Comparison of ENCODE assay signal across 20 mouse cellular contexts in the genomic region with DNA sequence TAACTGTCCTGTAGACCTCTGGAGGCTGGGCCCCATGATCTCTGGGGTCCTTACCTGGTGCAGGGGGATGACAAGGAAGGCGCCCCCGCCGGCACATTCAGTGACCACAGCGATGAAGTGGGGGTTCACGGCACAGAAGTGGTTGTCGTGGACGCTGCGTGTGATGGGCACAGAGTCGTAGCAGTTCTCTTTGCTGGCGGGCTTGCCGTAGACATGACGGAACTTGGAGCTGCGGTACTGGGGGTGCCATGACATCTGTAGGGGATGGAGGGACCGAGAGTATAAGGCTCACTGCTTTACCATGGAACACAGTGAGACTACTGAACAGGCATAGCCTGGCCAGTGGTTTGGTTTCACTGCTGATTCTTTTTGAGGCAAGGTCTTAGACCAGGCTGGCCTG. TPM values are rescaled to one million over a fixed set of nuclear protein-coding genes. Genes with fewer than 3 reads are reported as not detected.
DNase-seq lines count a peak whose midpoint lies in the region; ATAC-seq and TF ChIP-seq lines count a peak whose summit lies in the region.
"Had no signal": no experiment of that assay in that cellular context is flagged by ENCODE, and none has a peak within 500 bp of the region (broad histone marks: within the 10 kb centered on the region; RNA-seq: fewer than 3 reads in every experiment).

No protein-coding gene starts in this region.

- no peaks in the 10 kb centered on the region for H3K9me3 ChIP-seq in heart, embryonic 11.5 days (replicated peaks; ENCODE audit: control insufficient read depth, low read length)
- H3K9me3 ChIP-seq: embryonic facial prominence, embryonic 15.5 days; forebrain, embryonic 10.5 days; heart, embryonic 12.5 days; hindbrain, embryonic 15.5 days had no signal

- TF ChIP-seq CTCF in cerebellum, adult 2 months (IDR thresholded peaks at IDR 0.05; ENCODE audit: borderline replicate concordance, insufficient read depth, low read depth, low read length): no peak

- 95% methylated on average over 14 of the region's 14 CpGs for WGBS in cerebellum, adult 2 months
- WGBS in heart, embryonic 11.5 days (ENCODE audit: insufficient replicate concordance): 94% methylated on average over 14 of the region's 14 CpGs

- no peak for TF ChIP-seq POLR2A in cerebellum, adult 2 months (IDR thresholded peaks at IDR 0.05; ENCODE audit: borderline replicate concordance, insufficient read depth, low read length)

- peaks cover 13% of the 10 kb centered on the region for H3K4me1 ChIP-seq in cerebellum, adult 2 months (ENCODE audit: control insufficient read depth, insufficient read depth, low read length)
- H3K4me1 ChIP-seq in heart, embryonic 11.5 days (ENCODE audit: control insufficient read depth, insufficient read depth, low read length): no peaks in the 10 kb centered on the region
- H3K4me1 ChIP-seq: embryonic facial prominence, embryonic 15.5 days; hindbrain, embryonic 15.5 days had no signal

- H3K36me3 ChIP-seq in heart, embryonic 11.5 days (ENCODE audit: control insufficient read depth, insufficient read depth, low read length): no peaks in the 10 kb centered on the region
- H3K36me3 ChIP-seq: embryonic facial prominence, embryonic 15.5 days; forebrain, embryonic 10.5 days; heart, embryonic 12.5 days had no signal

- no peak overlapping the region for H3K27ac ChIP-seq in cerebellum, adult 2 months (ENCODE audit: insufficient read depth, low read length)
- no peak overlapping the region for H3K27ac ChIP-seq in heart, embryonic 11.5 days (ENCODE audit: low read depth, low read length)
- H3K27ac ChIP-seq: embryonic facial prominence, embryonic 15.5 days; forebrain, embryonic 10.5 days; hindbrain, embryonic 15.5 days had no signal

- H3K9ac ChIP-seq in heart, embryonic 11.5 days (ENCODE audit: low read depth, low read length): no peak overlapping the region
- H3K9ac ChIP-seq: embryonic facial prominence, embryonic 15.5 days; heart, embryonic 12.5 days; hindbrain, embryonic 15.5 days had no signal

- no peaks in the 10 kb centered on the region for H3K27me3 ChIP-seq in cerebellum, adult 2 months (ENCODE audit: control insufficient read depth, insufficient read depth, low read length)
- no peaks in the 10 kb centered on the region for H3K27me3 ChIP-seq in heart, embryonic 11.5 days (ENCODE audit: control insufficient read depth, insufficient read depth, low read length)
- H3K27me3 ChIP-seq: embryonic facial prominence, embryonic 15.5 days; hindbrain, embryonic 15.5 days had no signal

- DNase-seq in cerebellum, adult 8-10 months: peak; percentile 1
- DNase-seq in cerebellum, adult 2 months: no peak
- DNase-seq in heart, postnatal 4 days: peak; percentile 3
- DNase-seq in testis, postnatal 10 days (ENCODE audit: low spot score): peak; percentile 39
- no peak for DNase-seq in testis, postnatal 14 days (ENCODE audit: low spot score)
- DNase-seq: adrenal gland, adult 2 months; adrenal gland, postnatal 25 days; B cell, adult 2 months; embryo, embryonic 11 days; gastrocnemius, postnatal 36 days; heart, adult 18-20 months had no signal

- H3K4me3 ChIP-seq in cerebellum, adult 2 months (replicated peaks; ENCODE audit: insufficient read depth, low read depth, low read length): no peak overlapping the region
- H3K4me3 ChIP-seq in heart, embryonic 11.5 days (ENCODE audit: low read depth, low read length): no peak overlapping the region
- H3K4me3 ChIP-seq: embryonic facial prominence, embryonic 15.5 days; erythroblast, embryonic 14.5 days; forebrain, embryonic 10.5 days; heart, embryonic 12.5 days; hindbrain, embryonic 15.5 days had no signal

- no peak overlapping the region for H3K4me2 ChIP-seq in heart, embryonic 11.5 days
- H3K4me2 ChIP-seq: embryonic facial prominence, embryonic 15.5 days; heart, embryonic 12.5 days; hindbrain, embryonic 15.5 days had no signal

- no peak for ATAC-seq in heart, embryonic 11.5 days (replicated peaks; ENCODE audit: insufficient number of reproducible peaks, low FRiP score, low TSS enrichment)
- no peak for ATAC-seq in megakaryocyte progenitor cell, adult 5-6 weeks (replicated peaks; ENCODE audit: poor library complexity)
- ATAC-seq: CD4-positive, CD25-positive, alpha-beta regulatory T cell, adult 4 months; forebrain, embryonic 14.5 days had no signal

RNA-seq across cellular contexts. Expression of a gene that starts 26.9 kb away (rescaled TPM):
- 0.69 and 1.1 TPM in 2 replicates for polyA plus RNA-seq in cerebellum, adult 2 months (2012; rRNA removed)
- 1 to 10 TPM in 1 of 2 experiments, under 1 TPM in 1; 0.76 to 1.3 TPM for total RNA-seq in heart, postnatal 4 days (2021)
- 0.49 and 1.8 TPM in 2 replicates for polyA plus RNA-seq in heart, embryonic 11.5 days (2014; fragmentation: Nextera tagmentation; extraction: Ambion mirVana)
- total RNA-seq in megakaryocyte progenitor cell, adult 5-6 weeks (2015): 11.5 and 11.7 TPM in 2 replicates
- 16.5 and 25.2 TPM in 2 replicates for total RNA-seq in megakaryocyte progenitor cell, adult 5-6 weeks (2017)

RNA-seq across cellular contexts. Expression of a gene that starts 39.2 kb away (rescaled TPM):
- 26.6 and 28.8 TPM in 2 replicates for polyA plus RNA-seq in cerebellum, adult 2 months (2012; rRNA removed)
- total RNA-seq in heart, postnatal 4 days (2021): under 1 TPM; 0.25 to 0.48 TPM
- 0.50 and 0.56 TPM in 2 replicates for polyA plus RNA-seq in heart, embryonic 11.5 days (2014; fragmentation: Nextera tagmentation; extraction: Ambion mirVana)
- 42.3 and 51.4 TPM in 2 replicates for total RNA-seq in megakaryocyte progenitor cell, adult 5-6 weeks (2015)
- 24.4 and 25.7 TPM in 2 replicates for total RNA-seq in megakaryocyte progenitor cell, adult 5-6 weeks (2017)

Comparison
In these comparisons a context has a peak if more than half of its experiments do, and no peak if none do; other contexts are left out.
1. DNase-seq: peak in cerebellum, adult 8-10 months (single experiment), heart, postnatal 4 days (single experiment) and testis, postnatal 10 days (single experiment); none in cerebellum, adult 2 months (0 of 2) and testis, postnatal 14 days (single experiment).
2. RNA of a gene that starts 26.9 kb away (total RNA-seq): 11.5 to 25.2 TPM in megakaryocyte progenitor cell, adult 5-6 weeks; 0.76 to 1.3 TPM in heart, postnatal 4 days; every median in the first group is over 4 times any median in the second.
3. RNA of a gene that starts 39.2 kb away (total RNA-seq): 24.4 to 51.4 TPM in megakaryocyte progenitor cell, adult 5-6 weeks; 0.25 to 0.48 TPM in heart, postnatal 4 days; every median in the first group is over 10 times any median in the second.